In the genomic region with DNA sequence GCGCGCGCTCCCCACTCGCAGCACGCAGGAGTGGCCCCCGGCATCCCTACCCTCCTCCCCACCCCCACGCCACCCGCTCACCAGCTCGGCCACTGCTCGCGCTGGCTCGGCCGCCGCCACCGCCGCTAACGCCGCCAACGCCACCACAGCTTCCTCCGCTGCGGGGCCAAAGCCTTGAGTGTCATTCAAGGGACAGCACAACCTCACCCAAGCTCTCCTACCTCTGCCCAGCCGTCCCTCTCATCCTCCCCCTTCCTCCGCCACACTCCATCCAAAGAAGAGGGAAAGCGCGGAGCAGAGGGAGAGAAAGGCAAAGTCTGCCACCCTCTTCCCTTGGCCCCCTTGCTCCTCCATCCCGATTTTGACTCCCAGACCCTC, we compare ENCODE assay signal across 8 mouse cellular contexts. TPM values are rescaled to one million over a fixed set of nuclear protein-coding genes. Genes with fewer than 3 reads are reported as not detected.
DNase-seq lines count a peak whose midpoint lies in the region; ATAC-seq and TF ChIP-seq lines count a peak whose summit lies in the region.

A gene (plus strand): TSS at position 171 of the 378 bp plus-strand sequence.

- no peak for ATAC-seq in kidney, postnatal 0 days (replicated peaks; ENCODE audit: low FRiP score, low read depth)
- ATAC-seq in embryonic facial prominence, embryonic 13.5 days (ENCODE audit: insufficient number of reproducible peaks, insufficient read depth, low FRiP score, low TSS enrichment, low read depth): peak; percentile 44
- no peak for ATAC-seq in hindbrain, embryonic 16.5 days

- H3K27ac ChIP-seq in kidney, postnatal 0 days: peak within 1 kb of the TSS; percentile 77
- H3K27ac ChIP-seq in embryonic facial prominence, embryonic 13.5 days: peak within 1 kb of the TSS; percentile 91
- H3K27ac ChIP-seq in hindbrain, embryonic 16.5 days (ENCODE audit: low read depth, low read length): peak within 1 kb of the TSS; percentile 83
- H3K27ac ChIP-seq in midbrain, embryonic 10.5 days (replicated peaks): peak within 1 kb of the TSS; percentile 91

- H3K36me3 ChIP-seq in kidney, postnatal 0 days (ENCODE audit: insufficient read depth, low read length): no peaks in the 10 kb centered on the region
- no peaks in the 10 kb centered on the region for H3K36me3 ChIP-seq in embryonic facial prominence, embryonic 13.5 days
- no peaks in the 10 kb centered on the region for H3K36me3 ChIP-seq in hindbrain, embryonic 16.5 days (ENCODE audit: control insufficient read depth, insufficient read depth, low read length)
- H3K36me3 ChIP-seq in midbrain, embryonic 10.5 days: no peaks in the 10 kb centered on the region

- DNase-seq in kidney, postnatal 0 days (ENCODE audit: low spot score): peak; percentile 50
- no peak for DNase-seq in kidney, postnatal 10 days
- no peak for DNase-seq in midbrain, embryonic 10.5 days (ENCODE audit: low spot score)
- DNase-seq in cerebellum, adult 9-10 months: no peak
- no peak for DNase-seq in embryo, embryonic 11 days
- DNase-seq in retina, embryonic 14.5 days (ENCODE audit: low spot score): no peak

- no peaks in the 10 kb centered on the region for H3K4me1 ChIP-seq in kidney, postnatal 0 days (replicated peaks; ENCODE audit: insufficient read depth, low read length)
- H3K4me1 ChIP-seq in embryonic facial prominence, embryonic 13.5 days: peaks cover 22% of the 10 kb centered on the region
- H3K4me1 ChIP-seq in hindbrain, embryonic 16.5 days (ENCODE audit: control insufficient read depth, insufficient read depth, low read depth, low read length): peaks cover 9% of the 10 kb centered on the region
- peaks cover 25% of the 10 kb centered on the region for H3K4me1 ChIP-seq in midbrain, embryonic 10.5 days

- no peaks in the 10 kb centered on the region for H3K27me3 ChIP-seq in kidney, postnatal 0 days (ENCODE audit: insufficient read depth, low read length)
- peaks cover 12% of the 10 kb centered on the region for H3K27me3 ChIP-seq in embryonic facial prominence, embryonic 13.5 days
- H3K27me3 ChIP-seq in hindbrain, embryonic 16.5 days (replicated peaks; ENCODE audit: control insufficient read depth, insufficient read depth, low read length): no peaks in the 10 kb centered on the region
- H3K27me3 ChIP-seq in midbrain, embryonic 10.5 days (ENCODE audit: low read depth, poor library complexity, severe bottlenecking): peaks cover 17% of the 10 kb centered on the region

- WGBS in kidney, postnatal 0 days: 0% methylated on average over 20 of the region's 26 CpGs
- 1% methylated on average over 24 of the region's 26 CpGs for WGBS in embryonic facial prominence, embryonic 13.5 days
- WGBS in hindbrain, embryonic 16.5 days: 0% methylated on average over 25 of the region's 26 CpGs
- 0% methylated on average over 22 of the region's 26 CpGs for WGBS in midbrain, embryonic 10.5 days

- peak within 1 kb of the TSS; percentile 89 for H3K4me2 ChIP-seq in kidney, postnatal 0 days (ENCODE audit: low read length)
- H3K4me2 ChIP-seq in embryonic facial prominence, embryonic 13.5 days: peak within 1 kb of the TSS; percentile 97
- peak within 1 kb of the TSS; percentile 93 for H3K4me2 ChIP-seq in hindbrain, embryonic 16.5 days (ENCODE audit: low read length)

- H3K9me3 ChIP-seq in kidney, postnatal 0 days (replicated peaks; ENCODE audit: low read length): no peaks in the 10 kb centered on the region
- H3K9me3 ChIP-seq in embryonic facial prominence, embryonic 13.5 days: no peaks in the 10 kb centered on the region
- no peaks in the 10 kb centered on the region for H3K9me3 ChIP-seq in hindbrain, embryonic 16.5 days (ENCODE audit: control insufficient read depth, low read length)
- no peaks in the 10 kb centered on the region for H3K9me3 ChIP-seq in midbrain, embryonic 10.5 days (replicated peaks)

- TF ChIP-seq CTCF in kidney, postnatal 0 days (IDR thresholded peaks at IDR 0.05; ENCODE audit: low read depth): no peak

- H3K4me3 ChIP-seq in kidney, postnatal 0 days (replicated peaks; ENCODE audit: low read depth, low read length): peak within 1 kb of the TSS; percentile 65
- H3K4me3 ChIP-seq in embryonic facial prominence, embryonic 13.5 days: peak within 1 kb of the TSS; percentile 74
- H3K4me3 ChIP-seq in hindbrain, embryonic 16.5 days (ENCODE audit: low read length): peak within 1 kb of the TSS; percentile 80
- peak within 1 kb of the TSS; percentile 74 for H3K4me3 ChIP-seq in midbrain, embryonic 10.5 days

- H3K9ac ChIP-seq in kidney, postnatal 0 days (ENCODE audit: low read depth, low read length): peak within 1 kb of the TSS; percentile 70
- peak within 1 kb of the TSS; percentile 85 for H3K9ac ChIP-seq in embryonic facial prominence, embryonic 13.5 days
- peak within 1 kb of the TSS; percentile 84 for H3K9ac ChIP-seq in hindbrain, embryonic 16.5 days (ENCODE audit: low read depth, low read length)

RNA-seq across cellular contexts. Expression of the gene that starts here (rescaled TPM):
- 14.5 and 15.9 TPM in 2 replicates for polyA plus RNA-seq in kidney, postnatal 0 days (2015; fragmentation: Nextera tagmentation; extraction: Ambion mirVana)
- 9.7 and 10.8 TPM in 2 replicates for polyA plus RNA-seq in embryonic facial prominence, embryonic 13.5 days (2015; fragmentation: Nextera tagmentation; extraction: Ambion mirVana)
- polyA plus RNA-seq in hindbrain, embryonic 16.5 days (2015; fragmentation: Nextera tagmentation; extraction: Ambion mirVana): 21.6 and 22.7 TPM in 2 replicates
- 3.8 and 7.0 TPM in 2 replicates for polyA plus RNA-seq in midbrain, embryonic 10.5 days (2016; fragmentation: Nextera tagmentation; extraction: Ambion mirVana)
